Mouse (Mus musculus) mouse trophoblast stem cell (cell line): Measurements from ENCODE around the gene Rhbdd3.

Source experiments
- in situ Hi-C, 2 experiments: fragments of 300-500 bp; cut with MseI, MboI; formaldehyde crosslinking; loops; 2 replicates in 1 of 2; 3 replicates in 1 of 2; pipeline ENCODE4 v1.15.1; 2025

Rhbdd3 gene

GRCm38 (mm10) chr11:5098736-5099542 lies at the start of gene Rhbdd3, which contains the start of gene Ewsr1:
Gene Rhbdd3, plus strand, starts transcription at chr11:5098926.
Gene Ewsr1, minus strand, starts transcription at chr11:5099266.
- in situ Hi-C loops, result no loop called here

DNA sequence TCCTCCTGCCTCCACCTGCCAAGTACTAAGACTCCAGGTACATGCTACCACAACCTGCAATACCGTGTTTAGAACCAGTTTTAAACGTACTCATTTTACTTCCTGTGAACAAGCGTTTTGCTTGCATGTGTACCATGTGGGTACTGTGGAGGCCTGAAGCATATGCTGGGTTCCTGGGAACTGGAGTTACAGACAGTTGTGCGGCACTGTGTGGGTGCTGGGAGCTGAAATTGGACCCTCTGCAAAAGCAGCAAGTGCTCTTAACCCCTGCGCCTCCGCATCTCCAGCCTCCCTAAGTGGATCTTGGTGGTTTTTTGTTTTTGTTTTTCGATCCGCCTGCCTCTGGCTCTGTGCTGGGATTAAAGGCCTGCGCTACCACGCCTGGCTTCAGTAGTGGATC lies 47.1 kb upstream of the Rhbdd3 start:
- in situ Hi-C loops, result no loop called here

DNA sequence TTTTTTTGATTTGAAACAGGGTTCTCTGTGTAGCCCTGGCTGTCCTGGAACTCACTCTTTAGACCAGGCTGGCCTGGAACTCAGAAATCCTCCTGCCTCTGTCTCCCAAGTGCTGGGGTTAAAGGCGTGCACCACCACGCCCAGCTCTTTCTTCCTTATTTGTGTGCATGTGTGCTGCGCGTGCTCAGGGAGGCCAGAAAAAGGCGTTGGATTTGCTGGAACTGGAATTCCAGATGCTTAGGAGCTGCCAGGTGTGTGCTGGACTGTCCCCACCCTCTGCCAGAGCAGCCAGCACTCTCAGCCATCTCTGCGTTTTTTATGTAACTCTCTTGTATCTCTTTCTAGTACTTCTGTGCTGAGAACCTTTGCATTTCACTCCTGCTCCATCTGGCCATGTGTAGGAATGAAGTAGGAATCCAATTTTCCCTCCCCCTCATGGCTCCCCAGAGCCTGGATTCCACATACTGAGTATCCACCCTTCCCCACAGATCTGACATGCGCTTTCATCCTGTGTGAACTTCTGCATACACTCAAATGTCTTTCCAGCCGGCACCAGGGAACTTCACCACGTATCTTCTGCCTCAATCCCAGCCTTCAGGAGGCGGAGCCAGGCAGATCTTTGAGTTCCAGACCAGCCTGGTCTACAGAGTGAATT lies 46.4 kb upstream of the Rhbdd3 start:
- in situ Hi-C loops, result no loop called here

DNA sequence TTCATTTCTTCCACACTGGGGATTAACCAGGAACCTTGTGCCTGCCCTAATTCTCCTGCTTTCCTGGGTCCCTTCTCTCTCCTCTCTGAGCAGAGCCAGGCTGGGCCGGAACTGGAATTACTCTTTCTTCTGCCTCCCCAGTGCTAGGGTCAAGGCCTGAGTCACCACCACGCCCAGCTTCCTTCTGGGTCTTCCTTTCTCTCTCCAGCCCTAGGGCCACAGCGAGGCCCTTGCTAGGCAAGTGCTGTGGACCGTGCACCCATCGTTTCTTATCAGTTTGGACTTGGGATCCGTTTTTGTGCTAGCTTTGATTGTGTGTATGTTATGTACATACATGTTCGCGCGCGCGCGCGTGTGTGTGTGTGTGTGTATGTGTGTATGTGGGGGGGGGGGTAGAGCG lies 44.6 kb upstream of the Rhbdd3 start:
- in situ Hi-C loops, result no loop called here

DNA sequence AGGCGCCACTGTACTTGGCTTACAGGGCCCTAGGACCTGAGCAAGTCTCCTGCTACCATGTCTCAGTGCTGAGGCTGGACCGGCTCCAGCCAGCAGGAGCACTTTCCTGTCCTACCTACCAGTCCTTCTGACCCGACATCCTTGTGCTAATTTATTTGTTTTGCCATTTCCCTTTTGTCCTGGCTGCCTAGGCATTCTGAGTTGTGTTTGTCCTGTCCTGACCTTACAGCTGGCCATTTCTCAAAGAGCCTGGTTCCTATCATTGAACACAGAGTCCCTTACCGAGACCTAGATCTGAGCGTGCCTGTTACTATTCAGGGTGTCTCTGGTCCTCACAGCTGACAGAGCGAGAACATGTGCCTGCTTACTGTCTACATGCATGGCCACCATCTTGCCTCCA lies 43.9 kb upstream of the Rhbdd3 start:
- in situ Hi-C loops, result no loop called here

DNA sequence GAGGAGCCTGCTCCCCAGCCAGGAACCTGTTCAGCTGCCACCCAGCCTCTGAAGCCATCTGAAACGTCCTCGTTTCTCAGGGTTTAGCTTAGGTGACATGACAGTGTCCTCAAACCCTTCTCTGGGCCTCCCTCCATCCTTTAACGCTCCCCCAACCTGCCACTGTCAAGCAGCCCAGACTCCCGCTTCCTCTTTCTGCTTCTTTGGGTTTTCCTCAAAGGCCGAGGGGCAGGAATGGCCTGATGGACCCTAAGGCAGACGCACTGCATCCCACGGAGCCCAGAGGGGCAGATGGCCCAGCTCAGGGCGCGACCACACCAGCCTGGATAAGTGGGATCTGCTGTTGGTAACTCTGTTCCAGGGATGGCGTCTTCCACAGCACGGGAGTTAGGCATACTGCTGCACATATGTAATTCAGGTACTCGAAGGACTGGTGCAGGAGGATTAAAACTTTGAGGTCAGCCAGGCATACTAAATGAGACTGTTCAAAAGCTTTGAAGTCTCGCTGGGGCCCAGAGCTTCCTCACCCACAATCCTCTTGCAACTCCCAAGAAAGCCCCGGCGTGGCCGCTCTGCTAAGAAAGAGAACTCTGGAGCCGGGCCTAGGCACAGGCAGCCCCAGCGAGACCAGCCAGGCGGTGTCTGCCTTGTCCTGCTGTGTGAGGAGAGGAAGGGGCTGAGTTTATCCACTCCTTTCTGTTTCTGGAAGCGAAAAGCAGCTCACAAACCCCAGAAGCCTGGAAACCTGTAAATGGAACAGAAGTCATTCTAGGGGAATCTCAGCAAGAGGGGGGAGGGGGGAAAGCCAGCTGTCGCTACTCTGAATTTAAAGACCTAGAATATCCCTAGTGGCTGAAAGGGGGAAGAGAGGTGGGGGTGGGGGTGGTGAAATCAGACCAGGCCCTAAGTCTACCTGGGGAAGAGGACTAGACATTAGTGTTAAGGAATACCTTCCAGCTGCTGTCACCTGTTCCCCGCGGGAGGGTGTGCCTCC lies 42.5 kb upstream of the Rhbdd3 start:
- in situ Hi-C loops, result no loop called here

DNA sequence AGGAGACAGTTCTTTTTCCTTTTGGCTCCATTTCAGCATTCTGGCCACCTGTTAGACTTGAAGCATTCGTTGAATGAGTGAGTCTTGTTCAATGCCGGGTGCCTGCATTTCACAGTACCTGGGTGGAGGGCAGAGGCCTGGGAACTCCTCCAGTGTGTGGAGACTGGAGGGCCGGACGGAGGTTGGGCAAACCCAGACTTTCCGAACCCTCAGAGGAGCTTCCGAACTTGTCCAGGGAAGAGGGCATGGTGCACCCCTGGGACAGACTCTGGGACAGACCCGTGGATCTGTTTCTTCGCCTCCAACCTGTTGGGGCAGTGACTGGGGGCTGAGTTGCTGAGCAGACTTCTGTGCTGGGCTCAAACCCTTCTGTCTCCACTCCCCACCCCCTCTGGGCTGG lies 41.7 kb upstream of the Rhbdd3 start:
- in situ Hi-C loops, result no loop called here

DNA sequence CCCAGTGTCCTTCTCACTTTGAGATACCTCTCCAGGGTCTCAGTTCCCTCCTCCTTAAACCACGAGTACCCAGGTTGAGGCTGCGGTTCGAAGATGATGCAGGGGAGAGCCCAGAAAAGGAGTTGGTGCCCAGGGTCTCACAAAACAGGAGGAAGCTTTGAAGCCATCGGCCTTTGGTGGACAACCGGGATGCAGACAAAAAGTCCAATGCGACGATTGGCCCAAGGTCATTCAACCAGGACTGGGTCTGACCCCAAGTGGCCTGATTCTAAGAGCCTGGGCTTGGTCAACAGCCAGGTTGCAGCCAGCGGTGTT lies 41.2 kb upstream of the Rhbdd3 start:
- in situ Hi-C loops, result no loop called here

DNA sequence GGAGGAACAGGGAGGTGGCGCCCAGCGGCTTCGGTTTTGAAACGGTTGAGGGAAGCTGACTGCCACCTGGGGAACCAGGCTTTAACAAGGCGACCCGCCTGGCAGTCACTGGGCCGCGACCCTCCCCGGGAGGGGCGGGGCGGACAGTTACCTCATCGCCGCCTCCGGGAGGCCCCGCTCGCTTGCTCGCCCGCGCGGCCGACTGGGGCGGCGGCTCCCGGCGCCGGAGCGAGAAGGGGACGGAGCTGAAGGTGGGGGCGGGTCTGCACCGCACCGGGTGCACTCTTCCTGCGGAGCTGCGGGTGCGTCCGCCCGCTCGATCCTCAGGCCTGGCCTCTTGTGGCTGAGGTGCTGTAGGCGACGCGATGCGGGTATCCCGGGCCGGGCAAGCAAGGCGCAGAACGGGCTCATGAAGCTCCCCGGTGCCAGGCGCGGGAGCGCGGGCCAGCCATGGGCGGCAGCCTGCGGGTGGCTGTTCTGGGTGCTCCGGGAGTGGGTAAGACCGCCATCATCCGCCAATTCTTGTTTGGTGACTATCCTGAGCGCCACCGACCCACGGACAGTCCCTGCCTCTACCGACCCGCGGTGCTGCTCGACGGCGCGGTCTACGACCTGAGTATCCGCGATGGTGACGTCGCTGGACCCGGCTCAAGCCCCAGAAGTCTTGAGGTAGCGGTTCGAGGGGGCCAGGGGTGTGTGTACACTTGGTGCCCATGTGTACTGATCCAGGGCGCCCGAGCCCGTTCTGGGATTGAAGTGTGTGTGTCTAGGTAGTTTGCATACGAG lies 40.7 kb upstream of the Rhbdd3 start, which contains the start of gene Rasl10a:
Gene Rasl10a (plus strand): TSS at position 273 of the 786 bp plus-strand sequence.
- in situ Hi-C loops, result no loop called here

DNA sequence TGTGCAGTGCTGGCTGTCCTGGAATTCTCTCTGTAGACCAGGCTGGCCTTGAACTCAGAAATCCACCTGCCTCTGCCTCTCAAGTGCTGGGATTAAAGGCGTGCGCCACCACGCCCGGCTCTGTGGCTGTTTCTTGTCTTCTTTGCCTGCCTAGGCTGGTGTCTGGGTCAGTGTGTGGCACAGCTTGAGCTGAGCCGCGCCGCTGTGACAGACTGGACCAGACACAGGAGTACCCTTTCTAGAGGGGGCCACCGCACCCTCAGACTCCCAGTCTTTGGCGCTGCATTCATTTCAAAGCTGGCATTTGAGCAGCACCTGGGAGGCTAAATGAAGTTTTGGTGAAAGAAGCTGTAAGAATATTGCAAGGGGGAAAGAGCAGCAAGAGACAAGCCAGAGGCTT lies 39.9 kb upstream of the Rhbdd3 start:
- in situ Hi-C loops, result no loop called here

- in situ Hi-C loops, result no loop called here
These were observed 39.5 kb upstream of the Rhbdd3 start for GRCm38 (mm10) chr11:5059230-5059629.

DNA sequence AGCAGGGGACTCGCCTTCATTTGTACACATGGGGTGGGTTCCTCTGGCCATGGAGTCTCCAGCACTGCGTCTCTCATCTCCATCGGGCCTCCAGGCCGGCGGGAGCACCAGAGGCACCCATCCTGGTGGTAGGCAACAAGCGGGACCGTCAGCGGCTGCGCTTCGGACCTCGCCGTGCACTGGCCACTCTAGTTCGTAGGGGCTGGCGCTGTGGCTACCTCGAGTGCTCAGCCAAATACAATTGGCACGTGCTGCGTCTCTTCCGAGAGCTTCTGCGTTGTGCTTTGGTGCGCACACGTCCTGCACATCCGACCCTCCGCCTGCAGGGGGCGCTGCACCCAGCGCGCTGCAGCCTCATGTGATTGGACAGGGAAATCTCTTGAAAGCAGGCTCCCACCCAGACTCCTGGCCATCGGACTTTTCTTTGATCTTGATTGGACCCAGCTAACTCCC lies 39.0 kb upstream of the Rhbdd3 start:
- in situ Hi-C loops, result no loop called here

- in situ Hi-C loops, result no loop called here
These were observed 37.8 kb upstream of the Rhbdd3 start for GRCm38 (mm10) chr11:5060756-5061412.

GRCm38 (mm10) chr11:5061413-5062139 lies 37.1 kb upstream of the Rhbdd3 start:
- in situ Hi-C loops, result no loop called here

GRCm38 (mm10) chr11:5062326-5062725 lies 36.4 kb upstream of the Rhbdd3 start:
- in situ Hi-C loops, result no loop called here

- in situ Hi-C loops, result no loop called here
These were observed 35.7 kb upstream of the Rhbdd3 start for GRCm38 (mm10) chr11:5062860-5063505.

GRCm38 (mm10) chr11:5063561-5064281 lies 35.0 kb upstream of the Rhbdd3 start:
- in situ Hi-C loops, result no loop called here

GRCm38 (mm10) chr11:5064282-5065055 lies 34.3 kb upstream of the Rhbdd3 start:
- in situ Hi-C loops, result no loop called here
